Mouse (Mus musculus) E14TG2a.4 (cell line): ENCODE data around the gene Ceacam19.

Source experiments
- H3K27me3 ChIP-seq: 2 replicates; pipeline ENCODE4 v1.6.1; 2014; ENCODE audit warnings: low read length, control low read depth; ENCODE audit not compliant: insufficient read depth
- H3K36me3 ChIP-seq: 2 replicates; pipeline ENCODE4 v1.6.1; 2014; ENCODE audit warnings: low read length, control low read depth; ENCODE audit not compliant: insufficient read depth
- H3K4me1 ChIP-seq: replicated peaks from 2 replicates; pipeline ENCODE4 v1.6.1; 2014; ENCODE audit warnings: low read depth, low read length, control low read depth
- H3K4me3 ChIP-seq: replicated peaks from 2 replicates; pipeline ENCODE4 v1.5.1; 2014; ENCODE audit warnings: mild to moderate bottlenecking, low read length
- H3K9me3 ChIP-seq: 2 replicates; pipeline ENCODE4 v1.6.1; 2014; ENCODE audit warnings: low read length, control low read depth
- CTCF ChIP-seq: conservative IDR thresholded peaks from 2 replicates; pipeline ENCODE4 v1.5.1; 2014; ENCODE audit warnings: low read length
- NANOG ChIP-seq: IDR thresholded peaks from 2 replicates; pipeline ENCODE4 v1.6.1; 2014; ENCODE audit warnings: borderline replicate concordance, low read length, mixed read lengths
- POU5F1 ChIP-seq: IDR thresholded peaks from 2 replicates; pipeline ENCODE4 v1.6.1; 2014; ENCODE audit warnings: low read length, borderline replicate concordance

Gene Ceacam19

GRCm38 (mm10) chr7:19841686-19842413 lies 45.9 kb downstream of the Ceacam19 start:
- no peak for TF ChIP-seq POU5F1
- no peak for TF ChIP-seq CTCF
- TF ChIP-seq NANOG, result no peak
- Histone ChIP-seq H3K9me3 (no peaks in the 10 kb centered on the region), H3K27me3 (peaks cover 9% of the 10 kb centered on the region), H3K4me3 (no peak overlapping the region), H3K4me1 (peaks cover 53% of the 10 kb centered on the region), H3K36me3 (no peaks in the 10 kb centered on the region)

GRCm38 (mm10) chr7:19840936-19841335 lies 46.8 kb downstream of the Ceacam19 start:
- Histone ChIP-seq H3K9me3 (no peaks in the 10 kb centered on the region), H3K4me3 (no peak overlapping the region), H3K36me3 (no peaks in the 10 kb centered on the region), H3K4me1 (peaks cover 48% of the 10 kb centered on the region), H3K27me3 (0 out of 2 replicates have a peak, but pooled peaks cover 5% of the 10 kb centered on the region)
- TF ChIP-seq CTCF (no peak), NANOG (no peak), POU5F1 (no peak)

GRCm38 (mm10) chr7:19840371-19840770 lies 47.4 kb downstream of the Ceacam19 start:
- TF ChIP-seq CTCF (no peak), NANOG (no peak), POU5F1 (no peak)
- Histone ChIP-seq H3K4me3 (no peak overlapping the region), H3K27me3 (0 out of 2 replicates have a peak, but pooled peaks cover 5% of the 10 kb centered on the region), H3K9me3 (no peaks in the 10 kb centered on the region), H3K4me1 (peaks cover 44% of the 10 kb centered on the region), H3K36me3 (no peaks in the 10 kb centered on the region)

- TF ChIP-seq NANOG (no peak), CTCF (no peak), POU5F1 (no peak)
- no peaks in the 10 kb centered on the region for H3K27me3 ChIP-seq
- H3K4me3 ChIP-seq, result no peak overlapping the region
- H3K36me3 ChIP-seq, result no peaks in the 10 kb centered on the region
- peaks cover 21% of the 10 kb centered on the region for H3K4me1 ChIP-seq
- H3K9me3 ChIP-seq, result no peaks in the 10 kb centered on the region
Observed at GRCm38 (mm10) chr7:19836843-19837242, 50.9 kb downstream of the Ceacam19 start.

GRCm38 (mm10) chr7:19834055-19834454 lies 53.7 kb downstream of the Ceacam19 start:
- no peak overlapping the region for H3K4me3 ChIP-seq
- H3K27me3 ChIP-seq, result no peaks in the 10 kb centered on the region
- no peaks in the 10 kb centered on the region for H3K9me3 ChIP-seq
- H3K36me3 ChIP-seq, result no peaks in the 10 kb centered on the region
- peak; percentile 41 for TF ChIP-seq CTCF
- no peak for TF ChIP-seq POU5F1
- peaks cover 35% of the 10 kb centered on the region for H3K4me1 ChIP-seq

GRCm38 (mm10) chr7:19831837-19832236 lies 55.9 kb downstream of the Ceacam19 start:
- TF ChIP-seq POU5F1, result no peak
- TF ChIP-seq NANOG, result no peak
- no peak for TF ChIP-seq CTCF
- no peak overlapping the region; the same call in 1 of the 2 replicates for H3K4me3 ChIP-seq
- H3K9me3 ChIP-seq, result no peaks in the 10 kb centered on the region
- no peaks in the 10 kb centered on the region for H3K36me3 ChIP-seq
- peaks cover 47% of the 10 kb centered on the region for H3K4me1 ChIP-seq
- no peaks in the 10 kb centered on the region for H3K27me3 ChIP-seq

GRCm38 (mm10) chr7:19830682-19831156 lies 57.0 kb downstream of the Ceacam19 start:
- H3K4me1 ChIP-seq, result peaks cover 57% of the 10 kb centered on the region
- H3K36me3 ChIP-seq, result no peaks in the 10 kb centered on the region
- TF ChIP-seq POU5F1 (no peak), NANOG (no peak), CTCF (no peak)
- no peaks in the 10 kb centered on the region for H3K27me3 ChIP-seq
- peak overlapping the region; percentile 61 for H3K4me3 ChIP-seq
- H3K9me3 ChIP-seq, result no peaks in the 10 kb centered on the region

- Histone ChIP-seq H3K36me3 (no peaks in the 10 kb centered on the region), H3K4me1 (peaks cover 66% of the 10 kb centered on the region), H3K27me3 (no peaks in the 10 kb centered on the region), H3K9me3 (no peaks in the 10 kb centered on the region), H3K4me3 (no peak overlapping the region)
- TF ChIP-seq NANOG, result no peak
- no peak for TF ChIP-seq POU5F1
- TF ChIP-seq CTCF, result no peak
Observed at GRCm38 (mm10) chr7:19829694-19830093, 58.1 kb downstream of the Ceacam19 start.
